Mouse (Mus musculus): ENCODE measurements at regions not wholly inside any gene's neighbourhood (a gene's known extent, or its start where the extent isn't known, plus 50 kb on each side); places are given as distances from the start of the nearest gene placed in this dataset.

GRCm38 (mm10) chr4:107736866-107737265, 52.8 kb upstream of the Dmrtb1 start:
- DNase-seq (ENCODE audit: low spot score), result no peak

DNA sequence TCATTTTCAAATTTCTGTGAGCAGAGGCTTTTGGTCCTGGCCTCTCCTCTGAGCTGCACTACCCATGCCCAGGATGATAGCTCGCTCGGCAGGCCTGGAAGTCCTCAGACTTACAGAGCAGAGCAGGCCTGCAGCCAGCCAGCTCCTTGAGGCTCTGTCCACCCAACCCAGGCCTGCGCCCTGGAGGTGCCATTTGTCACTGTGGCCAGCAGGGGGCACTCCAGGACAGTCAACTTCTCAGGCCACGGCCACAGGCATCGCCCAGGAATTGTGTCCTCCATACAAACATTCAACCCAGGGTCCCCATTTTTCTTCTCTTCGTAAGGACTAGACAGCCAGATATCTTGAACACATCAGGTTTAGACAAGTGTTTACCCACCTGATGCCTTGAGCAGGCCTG, 53.9 kb upstream of the Dmrtb1 start:
- DNase-seq (ENCODE audit: low spot score), result peak; percentile 64

GRCm38 (mm10) chr4:107738776-107739175, 54.7 kb upstream of the Dmrtb1 start:
- DNase-seq (ENCODE audit: low spot score), result no peak

- no peak for DNase-seq (ENCODE audit: low spot score)
Observed at GRCm38 (mm10) chr4:107739789-107740405, 55.9 kb upstream of the Dmrtb1 start.

DNA sequence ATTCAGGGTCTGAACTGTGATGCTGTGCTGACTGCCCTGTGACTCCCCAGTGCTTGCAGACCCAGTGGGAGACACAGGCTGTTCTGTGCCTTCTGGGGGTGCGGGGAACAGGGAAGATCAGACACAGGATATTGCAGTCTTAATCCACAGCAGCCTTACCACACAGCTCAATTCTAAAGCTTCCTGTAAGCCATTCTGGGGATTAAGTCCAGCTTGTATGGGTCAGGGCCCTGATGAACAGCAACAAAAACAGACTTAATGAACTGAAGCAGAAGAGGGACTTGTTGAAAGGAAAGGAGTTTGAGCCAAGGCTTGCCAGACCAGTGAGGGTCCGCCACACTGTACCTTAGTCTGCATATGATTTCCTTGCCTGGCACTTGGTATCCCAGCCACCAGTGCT, 58.4 kb upstream of the Lrp8 start:
- DNase-seq (ENCODE audit: low spot score), result no peak

- no peak for DNase-seq (ENCODE audit: low spot score)
Observed at GRCm38 (mm10) chr4:107746366-107746765, 55.7 kb upstream of the Lrp8 start.

DNA sequence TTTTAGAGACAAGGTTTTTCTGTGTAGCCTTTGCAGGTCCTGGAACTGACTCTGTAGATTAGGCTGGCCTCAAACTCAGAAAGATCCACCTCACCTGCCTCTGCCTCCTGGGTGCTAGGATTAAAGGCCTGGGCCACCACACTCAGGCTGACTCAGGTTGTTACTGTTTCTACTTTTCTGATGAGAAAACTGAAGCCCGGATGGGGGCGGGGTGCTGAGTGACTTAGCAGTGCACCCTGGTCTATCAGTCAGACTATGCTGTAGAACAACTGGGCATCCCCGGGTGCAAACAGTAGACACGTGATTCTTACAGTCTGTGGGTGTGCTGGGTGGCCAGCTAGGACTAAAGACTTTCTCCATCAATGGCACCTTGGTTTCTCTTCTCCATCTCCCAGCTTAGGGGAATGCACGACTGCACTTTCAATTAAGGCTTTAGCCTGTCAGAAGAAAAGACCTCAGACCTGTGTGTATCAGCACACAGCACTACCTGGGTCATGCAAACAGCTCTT, 55.1 kb upstream of the Lrp8 start:
- no peak for DNase-seq (ENCODE audit: low spot score)

DNA sequence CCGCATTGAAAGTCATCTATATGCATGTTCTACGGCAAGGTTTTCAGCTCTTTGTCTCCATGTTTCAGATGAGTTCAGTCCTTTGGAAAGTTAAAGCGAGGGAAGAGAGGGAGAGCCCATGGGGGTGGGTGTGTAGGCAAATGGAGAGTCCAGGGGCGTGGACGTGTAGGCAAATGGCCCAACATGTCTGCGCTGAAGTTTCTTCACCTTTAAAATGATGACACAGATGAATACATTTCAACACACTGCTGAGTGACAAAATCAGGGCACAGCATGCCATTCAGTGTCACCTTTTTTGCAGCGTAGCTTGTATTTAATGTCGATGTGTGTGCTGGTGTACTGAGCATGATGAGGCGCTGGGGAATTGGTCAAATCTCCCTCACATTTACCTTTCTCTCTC, 54.6 kb upstream of the Lrp8 start:
- no peak for DNase-seq (ENCODE audit: low spot score)

GRCm38 (mm10) chr4:107747907-107748628, 54.0 kb upstream of the Lrp8 start:
- DNase-seq (ENCODE audit: low spot score), result no peak

DNA sequence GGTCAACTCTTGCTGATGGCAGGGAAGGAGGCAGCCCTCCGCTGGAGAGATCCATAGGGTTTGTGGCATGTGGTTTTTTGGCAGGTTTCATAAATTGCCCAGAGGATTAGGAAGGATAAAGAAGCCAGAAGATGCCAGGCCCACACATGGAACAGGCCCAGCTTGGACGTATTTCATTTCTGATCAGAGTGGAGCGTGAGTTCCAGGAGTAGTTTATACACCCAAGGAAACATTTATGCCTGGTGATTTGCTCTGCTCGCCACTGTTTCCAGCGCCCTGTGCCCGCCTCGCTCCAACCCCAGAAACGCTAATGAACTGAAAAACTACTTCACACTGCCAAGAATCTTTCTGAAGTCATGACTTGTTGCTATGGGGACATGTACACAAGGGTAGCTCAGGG, 53.0 kb upstream of the Lrp8 start:
- no peak for DNase-seq (ENCODE audit: low spot score)

DNA sequence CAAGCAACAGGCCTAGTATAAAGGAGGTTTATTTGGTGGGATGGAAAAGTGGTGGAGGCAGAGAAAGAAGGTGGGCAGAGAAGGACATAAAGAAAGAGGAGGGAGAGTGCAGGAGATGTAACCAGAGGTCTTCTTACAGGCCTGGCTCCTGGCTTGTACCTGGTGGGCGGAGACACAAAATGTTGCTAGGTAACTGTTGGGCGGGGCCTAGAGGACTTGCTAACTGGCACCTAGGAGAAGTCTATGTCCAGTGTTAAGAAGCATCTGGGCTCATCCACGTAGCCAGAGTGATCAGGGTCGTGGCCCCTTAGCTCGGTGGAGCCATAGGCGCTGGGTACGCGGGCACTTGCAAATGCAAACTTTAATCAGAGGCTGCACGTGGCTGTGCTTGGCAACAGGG, 52.0 kb upstream of the Lrp8 start:
- no peak for DNase-seq (ENCODE audit: low spot score)

Data from T-cell, adult 2 months (primary cell).